Mouse (Mus musculus) frontal cortex, postnatal 36 days (tissue): ENCODE results near the gene Eid1.

Source experiments
- DNase-seq, 2 experiments: peaks; one replicate each; pipeline ENCODE4 v3.0.0; 2022; ENCODE audit warnings: low spot score in 2 of 2

Eid1 gene

DNA sequence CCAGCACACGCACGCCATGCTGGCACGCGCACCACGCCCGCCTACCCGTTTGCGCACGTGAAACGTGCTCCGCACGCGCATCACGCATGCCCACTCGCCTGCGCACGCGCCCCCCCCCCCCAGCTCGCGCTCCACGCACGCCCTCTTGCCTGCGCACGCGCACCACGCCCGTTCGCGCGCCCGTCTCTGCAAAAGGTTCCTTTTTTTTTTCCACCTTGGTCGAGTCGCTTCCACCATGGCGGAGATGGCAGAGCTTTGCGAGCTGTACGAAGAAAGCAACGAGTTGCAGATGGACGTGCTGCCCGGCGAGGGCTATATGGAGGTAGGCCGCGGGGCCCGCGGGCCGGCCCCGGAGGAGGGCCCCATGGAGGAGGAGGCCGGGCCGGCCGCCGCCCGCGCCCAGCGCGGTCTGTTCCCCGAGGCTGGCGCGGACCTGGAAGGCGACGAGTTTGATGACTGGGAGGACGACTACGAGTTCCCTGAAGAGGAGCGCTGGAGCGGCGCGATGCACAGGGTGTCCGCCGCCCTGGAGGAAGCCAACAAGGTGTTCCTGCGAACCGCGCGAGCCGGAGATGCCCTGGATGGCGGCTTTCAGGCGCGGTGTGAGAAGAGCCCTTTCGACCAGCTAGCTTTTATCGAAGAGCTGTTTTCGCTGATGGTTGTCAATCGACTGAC lies at the start of gene Eid1:
Gene Eid1 (plus strand): TSS at position 139 of the 675 bp plus-strand sequence.
- DNase-seq = peak; percentile 68 to 81

DNA sequence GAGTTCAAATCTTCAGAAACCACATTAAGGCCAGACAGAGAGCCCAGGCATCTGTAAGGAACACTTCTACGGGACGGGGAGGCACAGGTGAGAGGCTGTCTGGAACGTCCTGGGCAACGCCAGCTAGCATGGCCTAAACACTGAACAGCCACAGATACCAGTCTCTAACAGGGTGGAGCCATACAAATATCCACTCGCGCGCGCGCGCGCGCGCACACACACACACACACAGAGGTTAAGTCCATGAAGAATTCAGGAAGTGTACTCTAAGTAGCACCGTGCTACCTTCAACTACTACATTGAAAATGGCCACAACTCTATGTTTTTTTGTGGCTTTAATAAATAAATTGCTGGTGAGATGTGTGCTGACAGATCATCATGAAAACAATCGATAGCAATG lies 49.7 kb upstream of the Eid1 start:
- no peak for DNase-seq

DNA sequence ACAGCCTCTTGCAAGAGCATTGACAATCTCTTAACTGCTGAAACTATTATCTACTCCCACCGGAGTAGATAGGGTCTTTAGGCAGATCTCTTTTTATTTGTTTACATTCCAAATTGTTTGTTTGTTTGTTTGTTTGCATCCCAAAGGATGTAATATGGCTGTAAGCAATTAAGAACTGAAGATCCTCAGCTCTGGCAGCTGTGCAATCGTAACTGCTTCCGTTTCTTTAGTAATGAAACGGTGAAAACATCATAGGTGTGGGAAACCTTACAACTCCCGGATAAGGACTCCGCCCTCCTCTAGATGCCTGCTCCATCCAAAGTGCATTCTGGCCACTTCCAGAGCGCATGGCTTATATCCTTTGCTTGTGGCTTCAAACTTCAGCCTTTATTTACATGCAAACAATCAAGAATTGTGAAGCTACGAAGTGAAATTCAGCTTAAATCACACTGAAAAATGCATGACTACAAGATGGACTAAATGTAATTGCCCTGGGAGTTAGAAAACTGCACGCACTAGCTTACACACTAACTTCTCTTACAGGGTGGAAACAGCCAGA lies 48.7 kb upstream of the Eid1 start:
- no peak for DNase-seq

DNA sequence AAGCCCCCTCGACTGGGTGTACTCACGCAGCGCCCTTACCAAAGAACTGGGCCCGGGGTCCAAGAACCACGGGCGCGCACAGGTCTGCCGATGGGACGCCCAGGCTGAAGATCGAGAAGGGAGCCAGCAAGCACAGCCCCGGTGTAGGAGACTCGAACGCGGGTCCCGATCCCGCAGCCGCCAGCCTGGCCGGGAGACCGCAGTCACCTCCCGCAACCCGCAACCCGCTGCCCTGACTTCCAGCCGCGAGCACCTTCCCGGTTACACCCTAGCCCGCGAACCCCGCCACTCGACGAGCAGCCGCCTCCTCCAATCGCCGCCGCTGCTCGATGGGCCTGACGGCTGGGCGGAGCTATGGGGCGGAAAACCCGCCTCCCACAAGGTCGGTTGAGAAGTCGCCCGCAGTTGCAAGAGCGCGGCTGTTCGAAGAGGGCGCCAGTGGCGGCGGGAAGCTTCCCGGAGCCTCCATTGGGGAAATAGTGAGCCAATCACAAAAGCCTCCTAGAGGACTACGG lies 48.0 kb upstream of the Eid1 start, which contains the start of gene Cep152:
Gene Cep152 (minus strand): TSS at position 277 of the 515 bp plus-strand sequence.
- peak; percentile 96 to 97 for DNase-seq

DNA sequence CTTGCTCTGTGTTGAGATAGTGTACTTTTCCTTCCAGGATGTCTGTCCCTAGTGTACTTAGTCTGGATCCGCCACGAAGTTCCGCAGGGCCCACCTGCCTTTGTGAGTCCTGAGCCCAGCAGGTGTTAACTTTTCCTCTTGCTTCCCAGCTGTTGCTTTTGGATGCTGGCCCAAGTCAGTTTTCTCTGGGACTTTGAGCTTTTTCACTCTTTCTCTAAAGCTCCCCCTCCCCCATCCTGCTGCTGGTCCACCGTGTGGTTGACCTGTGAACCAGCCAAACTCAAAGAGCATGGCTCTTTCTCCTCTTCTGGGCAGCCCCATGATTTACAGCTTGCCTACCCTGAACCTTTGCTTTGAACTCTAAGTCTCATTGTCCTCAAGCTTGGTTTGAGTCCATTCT lies 46.4 kb upstream of the Eid1 start:
- no peak for DNase-seq

DNA sequence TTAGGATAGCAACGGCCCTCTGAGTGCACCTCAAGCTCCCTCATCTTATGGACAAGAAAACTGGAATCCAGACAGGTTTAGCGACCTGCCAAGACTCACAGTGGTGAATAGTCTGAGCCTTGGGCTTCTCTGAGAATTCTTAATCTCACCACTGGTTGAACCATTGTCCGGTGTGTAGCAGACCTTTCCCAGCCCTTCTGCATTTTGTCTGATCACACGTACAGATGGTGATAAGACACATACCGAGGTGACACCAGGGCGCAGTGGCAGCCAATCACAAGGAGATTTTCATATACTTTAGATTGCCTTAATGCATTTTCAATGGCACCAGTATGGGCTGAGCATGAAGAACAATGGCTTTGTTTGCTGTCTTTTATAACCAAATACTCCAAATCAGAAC lies 44.4 kb upstream of the Eid1 start:
- DNase-seq = no peak

DNA sequence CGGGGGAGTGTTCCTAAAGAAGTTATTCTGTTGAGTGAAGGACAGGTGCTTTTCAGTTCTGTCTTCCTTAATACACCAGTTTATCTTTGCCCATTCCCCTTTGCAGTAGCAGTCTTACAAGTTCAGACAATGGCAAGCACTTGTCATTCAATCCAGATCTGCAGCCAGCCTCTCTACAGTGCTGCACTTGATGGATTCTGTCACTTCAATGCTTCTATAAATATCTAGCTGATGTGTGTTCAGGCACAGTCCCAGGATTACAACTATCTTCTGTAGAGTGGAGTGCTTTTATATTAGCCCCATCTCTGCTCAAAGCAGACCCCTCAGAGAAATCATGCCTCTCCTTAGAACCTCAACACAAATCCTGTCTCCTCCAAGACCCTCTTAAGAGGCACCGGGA lies 42.9 kb upstream of the Eid1 start:
- no peak for DNase-seq

DNA sequence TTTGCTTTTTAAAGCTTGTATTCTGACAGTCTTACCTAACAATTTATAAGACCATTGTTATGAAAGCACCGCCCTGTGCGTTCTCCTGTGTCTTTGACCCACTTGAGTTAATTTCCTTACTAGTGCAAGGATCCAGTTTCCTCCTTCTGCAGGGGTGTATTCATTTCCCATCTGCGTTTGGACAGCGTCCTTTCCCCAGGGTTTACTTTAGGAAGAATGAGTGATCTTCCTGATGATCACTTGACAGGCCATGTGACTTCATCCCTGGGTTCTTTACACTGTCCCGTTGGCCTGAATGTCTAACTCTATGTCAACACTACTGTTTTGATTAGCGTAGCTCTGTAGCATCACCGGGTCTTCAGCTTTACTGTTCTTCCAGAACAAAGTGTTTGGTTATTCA lies 35.6 kb upstream of the Eid1 start:
- no peak for DNase-seq

DNA sequence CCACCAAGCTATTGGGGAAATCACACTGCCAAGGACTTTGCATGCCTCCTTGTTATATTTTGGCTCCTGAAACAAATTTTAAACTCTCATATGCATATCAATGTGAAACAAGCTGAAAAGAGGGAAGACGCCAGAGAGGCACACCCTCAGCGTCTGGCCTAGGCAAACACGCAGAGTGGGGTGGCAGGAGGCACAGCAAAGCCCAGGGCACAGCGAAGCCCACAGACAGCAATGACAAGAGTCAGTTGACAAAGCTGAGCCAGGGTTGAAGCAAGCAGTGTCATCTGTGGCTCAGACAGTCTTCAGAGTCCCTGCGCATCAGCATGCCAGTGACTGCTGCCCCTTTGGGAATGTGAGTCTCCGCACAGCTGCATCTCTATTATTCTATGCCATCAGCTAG lies 28.0 kb upstream of the Eid1 start:
- no peak for DNase-seq

DNA sequence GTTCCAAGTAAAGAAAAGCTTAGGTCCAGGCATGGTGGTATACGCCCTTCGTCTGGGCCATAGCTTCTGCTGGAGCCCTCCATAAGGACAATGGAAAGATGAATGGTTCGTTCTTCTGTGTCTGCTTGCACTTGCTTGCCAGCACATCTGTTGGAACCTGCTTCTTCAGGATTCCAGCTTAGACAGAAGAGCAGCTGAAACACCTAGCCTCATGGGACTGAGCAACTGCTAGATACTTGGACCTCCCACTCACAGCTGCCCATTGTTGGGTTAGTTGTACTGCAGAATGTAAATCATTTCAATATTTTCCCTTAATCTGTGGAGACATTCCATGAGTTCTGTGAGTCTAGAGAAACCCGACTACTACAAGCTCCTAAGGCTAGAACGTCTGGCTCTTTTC lies 22.9 kb upstream of the Eid1 start:
- DNase-seq = no peak

DNA sequence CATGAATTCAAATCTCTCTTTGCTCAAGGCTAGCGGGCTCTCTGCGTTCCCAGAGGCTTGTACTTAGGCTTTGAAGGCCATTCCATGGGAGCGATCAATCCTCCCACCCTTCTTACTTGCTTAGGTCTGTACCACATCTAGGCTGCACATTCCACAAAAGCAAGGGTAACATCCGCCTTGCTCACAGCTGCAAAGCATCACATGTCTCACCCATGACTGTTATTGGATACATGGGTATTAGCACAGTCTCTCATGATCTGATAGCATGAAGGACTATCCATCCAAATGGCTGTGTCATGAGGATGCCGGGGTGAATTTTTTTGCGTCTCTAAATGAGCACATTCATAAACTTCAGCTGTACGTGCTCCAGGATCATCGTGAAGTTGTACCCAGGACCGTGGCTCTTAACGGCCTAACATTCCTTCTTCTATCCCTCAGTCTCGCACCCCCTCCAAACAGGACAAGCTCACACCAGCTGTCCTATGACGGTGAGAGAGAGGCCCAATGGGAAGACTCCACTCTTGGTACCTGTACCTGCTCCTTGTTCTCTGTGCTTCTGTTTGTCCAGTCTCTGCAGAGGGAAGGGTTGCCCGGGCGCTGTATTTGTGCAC lies 22.0 kb upstream of the Eid1 start:
- DNase-seq = no peak

DNA sequence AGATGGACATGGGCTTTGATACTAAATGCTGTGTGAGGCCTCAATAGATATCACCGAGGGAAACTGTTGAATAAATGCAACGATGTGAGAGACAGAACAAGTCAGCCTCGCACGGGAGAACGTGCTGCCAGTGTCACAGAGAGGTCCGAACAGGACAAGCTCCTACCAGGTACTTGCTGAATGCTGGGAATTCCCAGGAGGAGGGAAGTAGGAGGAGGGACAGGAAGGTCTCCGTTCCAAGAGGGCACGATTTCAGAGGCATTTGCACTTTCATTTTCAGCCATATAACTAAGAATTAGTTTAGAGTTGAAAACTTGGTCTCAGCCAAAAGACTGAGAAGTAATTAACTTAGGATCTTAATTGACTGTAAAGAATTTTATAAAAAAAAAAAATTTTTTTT lies 21.3 kb upstream of the Eid1 start:
- no peak for DNase-seq

DNA sequence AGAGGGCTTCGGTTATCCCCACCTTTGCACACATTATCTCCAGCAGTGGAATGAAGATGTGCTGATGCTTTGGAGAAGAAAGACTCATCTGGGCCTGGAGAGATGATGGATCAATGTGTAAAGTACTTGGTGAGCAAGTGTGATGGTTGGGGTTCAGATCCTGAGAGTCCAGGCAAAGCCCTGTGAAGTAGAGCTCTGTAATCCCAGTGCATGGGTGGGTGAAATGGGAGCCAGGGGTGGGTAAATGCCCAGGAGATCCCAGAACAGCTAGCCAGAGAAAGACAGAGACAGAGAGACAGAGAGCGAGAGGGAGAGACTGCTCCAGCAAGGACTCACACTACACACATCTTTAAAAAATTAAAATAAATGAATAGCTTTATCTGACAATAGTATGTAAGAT lies 19.6 kb upstream of the Eid1 start:
- DNase-seq = no peak

DNA sequence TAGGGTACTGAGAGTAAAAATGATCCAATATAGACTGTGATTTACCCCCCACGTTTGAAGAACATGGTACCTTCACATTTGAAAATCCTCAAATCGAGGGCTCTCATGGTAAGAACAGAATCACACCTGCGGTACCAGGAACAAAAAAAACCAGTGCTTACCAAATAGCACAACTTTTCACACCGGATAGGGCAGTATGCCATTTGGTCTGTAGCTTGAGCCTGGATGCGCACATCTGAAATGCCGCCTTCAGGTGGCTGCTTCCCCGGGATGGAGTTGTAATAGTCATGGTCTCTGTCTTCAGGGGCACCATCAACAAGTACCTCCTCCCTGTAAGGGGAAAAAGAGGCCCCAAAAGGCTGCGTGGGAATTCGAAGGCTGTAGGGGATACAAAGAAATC lies 17.5 kb upstream of the Eid1 start:
- DNase-seq = no peak

DNA sequence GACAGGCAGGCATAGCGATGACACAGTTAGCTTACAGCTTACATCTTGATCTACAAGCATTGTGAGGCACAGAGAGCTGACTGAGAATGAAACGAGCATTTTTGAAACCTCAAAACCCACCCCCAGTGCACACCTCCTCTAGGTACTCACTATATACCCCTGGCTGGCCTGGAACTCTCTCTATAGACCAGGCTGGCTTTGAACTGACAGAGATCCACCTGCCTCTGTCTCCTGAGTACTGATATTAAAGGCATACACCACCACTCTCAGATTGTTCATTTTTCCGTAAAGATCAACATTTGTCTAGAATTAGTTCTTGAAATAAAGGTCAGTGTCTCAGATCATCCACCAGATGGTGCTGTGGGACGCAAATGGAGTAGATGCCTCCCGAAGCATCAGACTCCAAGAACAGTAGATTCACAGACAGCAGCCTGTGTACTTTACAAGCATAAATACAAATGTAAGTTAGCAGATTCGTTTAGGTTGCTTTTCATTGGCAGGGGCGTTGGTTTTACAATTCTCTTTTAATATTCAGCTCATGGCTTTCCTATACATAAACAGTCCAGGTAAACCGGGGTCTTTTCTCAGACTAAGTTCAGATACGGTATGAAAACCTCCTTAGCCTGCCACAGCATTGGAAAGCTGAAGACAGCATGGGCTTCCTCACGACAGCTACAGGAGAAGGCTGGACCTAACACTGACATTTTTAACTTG lies 12.9 kb upstream of the Eid1 start:
- DNase-seq = peak; percentile 51 to 69

DNA sequence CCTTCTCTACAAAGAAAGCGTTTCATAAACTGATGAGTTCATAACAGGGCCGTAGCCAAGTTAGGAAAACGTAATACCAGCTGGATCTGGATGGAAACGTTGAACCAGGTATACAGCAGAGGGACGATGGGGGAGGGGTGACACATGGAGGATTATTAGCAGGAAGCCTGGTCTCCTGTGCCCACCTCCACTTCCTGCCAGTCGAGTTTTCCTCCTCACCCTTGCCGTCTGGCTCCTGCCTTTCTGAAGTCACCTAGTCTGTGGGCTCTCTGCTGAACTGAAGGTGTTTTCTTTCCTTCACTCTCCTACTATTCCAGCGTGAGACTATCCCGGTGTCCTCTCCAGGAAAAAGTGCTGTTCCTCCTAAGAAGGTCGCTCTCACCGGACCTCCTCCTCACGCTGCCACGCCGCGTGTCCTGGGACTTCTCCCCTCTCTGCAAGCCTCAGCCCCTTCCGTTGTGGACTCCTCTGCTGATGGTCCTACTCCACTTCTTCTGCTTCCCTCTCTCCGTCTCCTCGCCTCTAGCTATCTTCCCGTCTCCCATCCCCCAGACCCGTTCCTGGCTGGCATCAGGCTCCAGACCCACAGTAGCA lies 12.3 kb upstream of the Eid1 start:
- no peak for DNase-seq

DNA sequence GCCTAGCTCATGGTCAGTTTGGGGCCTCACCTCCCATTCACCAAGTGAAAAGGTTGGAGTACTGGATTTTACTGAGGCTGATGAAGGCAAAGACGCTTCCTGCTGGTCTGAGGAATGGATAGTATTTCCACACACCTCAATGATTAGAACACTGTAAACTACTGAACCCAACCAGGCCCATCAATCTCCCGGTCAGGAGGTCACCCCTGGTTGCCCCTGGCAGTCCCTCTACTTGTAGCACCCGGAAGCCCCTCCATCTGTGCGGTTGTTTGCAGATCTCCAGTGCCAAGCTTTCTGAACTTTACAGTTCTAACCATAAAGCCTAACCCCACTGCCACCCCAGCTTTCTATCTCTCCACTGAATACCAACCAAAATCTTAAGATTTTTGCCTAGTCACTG lies 11.7 kb upstream of the Eid1 start:
- DNase-seq = no peak

DNA sequence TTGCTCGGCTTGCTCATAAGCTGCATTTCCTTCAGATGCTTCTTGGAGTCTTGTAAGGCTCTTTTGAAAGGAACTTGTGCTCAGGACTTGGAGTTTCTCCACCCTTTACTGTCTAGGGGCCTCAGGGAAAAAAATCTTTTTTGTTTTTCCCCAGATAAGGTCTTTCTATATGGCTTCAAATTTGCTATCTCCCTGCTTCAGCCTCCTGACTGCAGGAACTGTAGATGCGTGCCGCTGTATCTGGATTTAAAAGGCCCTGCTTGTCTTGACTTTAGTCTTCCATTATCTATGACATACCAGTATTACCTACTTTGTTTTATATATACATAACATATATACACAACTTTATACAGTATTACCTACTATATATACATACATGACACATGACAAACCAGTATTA lies 10.4 kb upstream of the Eid1 start:
- DNase-seq = no peak

DNA sequence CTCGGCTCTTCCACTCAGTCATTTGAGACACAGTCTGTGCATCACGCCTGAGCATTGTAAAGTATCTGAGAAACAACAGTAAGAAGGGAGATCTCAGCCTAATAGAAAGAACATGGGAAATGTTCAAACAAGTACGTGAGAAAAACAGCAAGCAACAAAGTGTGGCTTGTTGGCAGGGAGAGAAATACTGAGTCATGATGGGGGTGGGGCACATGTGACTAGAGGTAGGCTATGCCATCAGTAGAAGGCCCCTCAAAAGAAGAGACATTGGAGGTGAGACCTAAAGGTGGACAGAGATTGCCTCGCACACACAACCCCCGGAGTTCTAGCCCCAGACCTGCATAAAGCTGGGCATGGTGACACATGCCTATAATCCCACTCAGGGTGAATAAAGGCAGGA lies 7.7 kb upstream of the Eid1 start:
- DNase-seq = no peak

DNA sequence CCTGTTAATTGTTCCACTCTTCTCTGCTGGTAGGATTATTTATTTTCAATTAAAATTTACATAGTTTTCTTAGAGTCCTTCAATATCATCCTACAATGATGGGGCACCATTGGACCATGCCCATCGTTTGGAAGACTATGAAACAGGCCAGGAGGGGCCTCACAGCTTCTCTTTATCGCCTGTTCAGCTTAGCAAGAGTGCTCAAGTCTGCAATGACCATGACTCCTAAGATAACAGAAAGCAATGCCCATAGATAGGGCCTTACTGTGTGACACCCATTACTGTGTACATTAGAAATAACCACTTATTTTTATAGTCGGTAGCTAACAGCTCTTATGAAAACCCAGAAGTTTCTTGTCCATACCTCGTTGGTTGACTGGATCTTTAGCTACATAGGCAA lies 7.0 kb upstream of the Eid1 start:
- no peak for DNase-seq

DNA sequence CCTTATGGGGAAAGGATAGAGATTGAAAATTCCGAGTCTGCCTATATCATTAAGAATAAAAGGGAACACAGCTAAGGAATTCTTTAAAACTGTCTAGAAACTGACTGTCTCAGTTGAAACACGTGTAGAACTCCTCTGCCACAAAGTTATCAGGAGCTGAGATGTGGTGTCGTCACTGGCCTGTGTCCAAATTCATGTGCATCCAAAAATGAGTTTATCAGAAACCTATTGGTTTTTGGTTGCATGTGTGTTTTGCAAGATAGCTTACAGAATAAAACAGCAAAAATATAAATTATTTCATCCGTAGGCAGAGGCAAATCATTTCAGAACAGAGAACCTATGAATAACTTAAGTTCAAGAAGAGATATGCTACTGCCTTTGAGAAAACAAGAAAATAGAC lies 6.2 kb upstream of the Eid1 start:
- DNase-seq = no peak

DNA sequence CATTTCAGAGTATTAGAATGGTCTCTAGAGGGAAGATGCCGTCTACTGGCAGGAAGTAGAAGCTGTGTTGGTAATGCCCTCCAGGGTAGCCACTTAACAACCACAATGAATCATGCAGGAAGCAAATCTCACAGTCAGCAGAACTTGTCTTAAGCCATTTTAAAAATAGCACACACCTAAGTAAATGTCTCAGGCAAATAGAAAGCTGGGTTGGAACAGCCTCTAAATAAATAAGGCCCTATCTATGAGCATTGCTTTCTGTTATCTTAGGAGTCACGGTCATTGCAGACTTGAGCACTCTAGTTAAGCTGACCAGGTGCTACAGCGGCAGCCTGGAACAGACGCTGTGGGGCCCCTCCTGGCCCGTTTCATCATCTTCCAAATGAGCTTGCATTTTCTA lies 5.7 kb upstream of the Eid1 start:
- DNase-seq = no peak
